Mouse (Mus musculus) brain, embryonic 14.5 days (tissue): Measurements from ENCODE around the gene Pgap1.

Source experiments
- CTCF ChIP-seq: fragments of 200-500 bp; IDR thresholded peaks from 2 replicates; pipeline ENCODE4 v1.5.1; 2012; ENCODE audit warnings: inconsistent platforms, mild to moderate bottlenecking, moderate library complexity, borderline replicate concordance; ENCODE audit not compliant: insufficient read depth, insufficient read length; ENCODE audit errors: extremely low read depth
- POLR2A ChIP-seq: fragments of 200-500 bp; IDR thresholded peaks from 2 replicates; pipeline ENCODE4 v1.6.1; 2012; ENCODE audit warnings: mild to moderate bottlenecking, inconsistent platforms, borderline replicate concordance; ENCODE audit not compliant: poor library complexity, insufficient read depth, insufficient read length, severe bottlenecking; ENCODE audit errors: extremely low read depth

GRCm38 (mm10) chr1:54531170-54531569 lies 26.3 kb downstream of the Pgap1 start:
- TF ChIP-seq POLR2A (no peak), CTCF (no peak)
